Mouse (Mus musculus): ENCODE measurements around the gene Gna11. TPM values are rescaled to one million over a fixed set of nuclear protein-coding genes. Genes with fewer than 3 reads are reported as not detected.

Gna11 gene
- total RNA-seq, 2 experiments from 2014 or later: 79.2 to 84.2 TPM

DNA sequence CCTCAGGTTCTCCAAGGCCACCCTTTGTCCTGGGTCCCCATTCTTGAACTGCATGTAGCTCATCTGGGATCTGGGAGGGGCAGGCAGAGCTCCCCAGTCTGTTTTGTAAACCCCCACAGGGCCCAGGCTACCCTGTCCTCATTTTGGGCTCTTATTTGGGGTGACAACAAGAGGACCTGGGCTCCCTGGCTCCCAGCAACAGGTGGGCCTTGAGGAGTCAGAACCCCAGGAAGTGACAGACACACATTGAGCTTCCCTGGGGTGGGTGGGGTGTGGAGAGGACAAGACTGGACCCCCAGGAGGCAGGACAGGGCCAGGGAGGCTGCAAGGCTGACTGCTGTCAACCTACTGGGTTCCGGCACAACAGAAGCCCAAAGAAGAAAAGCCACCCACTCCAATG lies 1.4 kb downstream of the Gna11 start:
- DNase-seq: no peak

DNA sequence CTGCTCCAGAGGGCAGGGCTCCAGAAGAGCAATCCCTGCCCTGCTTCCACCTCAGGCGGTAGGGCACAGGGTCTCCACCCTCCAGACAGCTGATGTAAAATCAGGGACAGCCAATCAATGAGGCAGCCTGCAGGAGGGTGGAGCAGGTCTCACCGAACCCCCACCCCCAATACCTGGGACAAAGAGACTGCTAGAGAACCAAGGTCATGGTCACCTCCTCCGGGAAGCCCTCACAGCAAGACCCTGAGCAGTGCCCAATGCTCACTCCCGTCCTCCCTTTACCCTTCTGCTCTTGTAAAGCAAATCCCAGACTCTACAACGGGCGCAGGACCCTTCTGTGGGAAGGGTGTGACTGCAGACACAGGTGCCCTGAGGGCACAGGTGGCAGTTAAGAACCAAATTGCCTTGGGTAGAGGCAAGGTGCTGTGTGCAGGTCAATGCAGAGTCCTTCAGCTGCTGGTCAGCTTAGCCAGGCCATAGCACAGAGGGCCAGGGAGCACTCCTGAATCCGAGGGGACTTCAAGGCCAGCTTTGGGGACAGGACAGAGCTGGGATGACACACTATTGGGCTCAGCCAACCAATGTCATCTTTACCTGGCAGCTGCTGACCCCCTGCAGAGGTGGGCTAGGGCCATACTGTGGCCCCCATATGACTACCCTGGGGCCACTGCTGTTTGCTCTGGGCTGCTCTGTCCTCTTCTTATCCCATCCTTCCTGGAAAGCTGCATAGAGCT lies 2.1 kb downstream of the Gna11 start:
- no peak for DNase-seq

DNA sequence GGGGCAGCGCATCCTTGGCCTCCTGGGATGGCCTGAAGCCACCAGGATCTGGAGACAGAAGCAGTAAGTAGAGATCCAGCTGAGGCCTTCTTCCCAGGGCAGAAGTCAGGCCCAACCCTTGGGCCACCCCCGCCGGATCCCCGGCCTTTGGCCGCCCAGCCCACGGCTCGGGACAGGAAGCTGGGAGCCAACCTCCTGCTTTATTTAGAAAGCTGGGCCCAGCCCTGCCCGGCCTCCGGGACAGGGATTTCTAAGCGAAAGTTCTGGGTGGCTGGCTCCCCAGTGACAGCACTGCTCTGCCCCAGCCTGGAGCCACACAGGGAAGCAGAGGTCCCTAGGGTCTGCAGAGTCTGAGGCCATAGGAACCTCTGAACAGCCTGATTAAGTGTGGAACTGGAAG lies 3.2 kb downstream of the Gna11 start:
- peak; percentile 63 to 73 for DNase-seq

- DNase-seq: no peak
Measured at GRCm38 (mm10) chr10:81541363-81541762, 3.6 kb downstream of the Gna11 start.

DNA sequence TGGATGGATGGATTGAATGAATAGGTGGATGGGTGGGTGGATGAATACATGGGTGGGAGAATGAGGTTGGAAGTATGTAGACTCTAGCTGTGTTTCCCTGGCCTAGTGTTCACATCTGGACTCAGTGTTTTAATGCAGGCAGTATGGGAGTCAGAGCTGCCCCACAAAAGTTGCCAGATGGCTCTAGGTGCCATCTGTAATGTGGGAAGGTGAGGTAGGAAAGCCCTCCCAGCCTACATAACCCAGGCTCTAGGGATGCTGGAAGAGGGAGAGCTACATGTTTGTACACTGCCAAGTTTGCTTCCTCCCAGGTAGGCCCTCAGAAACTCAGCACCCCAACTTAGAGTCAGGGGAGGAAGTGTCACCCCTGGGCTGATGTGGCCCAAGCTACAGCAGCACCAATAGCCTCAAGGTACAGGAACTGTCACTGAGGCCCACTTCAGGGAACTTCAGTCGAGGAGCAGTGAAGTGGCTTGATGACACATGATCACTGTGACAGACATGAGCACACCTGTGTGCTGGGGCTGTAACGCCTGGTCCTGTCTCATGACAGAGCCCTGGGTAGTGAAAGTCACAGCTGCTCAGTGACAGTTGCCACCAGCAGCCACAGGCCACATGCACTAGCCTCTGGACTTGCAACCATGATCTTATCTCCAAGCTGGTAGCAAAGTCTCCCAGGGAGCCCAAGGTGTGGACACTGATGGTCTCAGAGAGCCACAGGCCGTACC lies 6.5 kb downstream of the Gna11 start:
- DNase-seq: no peak

DNA sequence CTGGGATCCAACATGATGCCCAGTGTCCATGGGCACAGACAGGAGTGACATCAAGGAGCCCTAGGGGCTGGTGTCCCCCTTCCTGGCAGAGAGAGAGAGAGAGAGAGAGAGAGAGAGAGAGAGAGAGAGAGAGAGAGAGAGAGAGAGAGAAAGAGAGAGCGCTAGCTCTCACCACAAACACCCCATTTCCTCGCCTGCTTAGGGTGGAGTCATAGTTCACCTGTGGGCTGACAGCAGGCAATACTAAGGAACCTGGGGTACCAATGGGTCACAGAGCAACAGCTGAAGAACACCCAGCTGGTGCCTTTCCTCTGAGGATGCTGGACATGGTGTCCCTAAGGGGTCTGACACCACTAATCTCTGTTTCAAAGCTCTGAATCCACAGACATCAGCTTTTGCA lies 7.6 kb downstream of the Gna11 start:
- DNase-seq: no peak

DNA sequence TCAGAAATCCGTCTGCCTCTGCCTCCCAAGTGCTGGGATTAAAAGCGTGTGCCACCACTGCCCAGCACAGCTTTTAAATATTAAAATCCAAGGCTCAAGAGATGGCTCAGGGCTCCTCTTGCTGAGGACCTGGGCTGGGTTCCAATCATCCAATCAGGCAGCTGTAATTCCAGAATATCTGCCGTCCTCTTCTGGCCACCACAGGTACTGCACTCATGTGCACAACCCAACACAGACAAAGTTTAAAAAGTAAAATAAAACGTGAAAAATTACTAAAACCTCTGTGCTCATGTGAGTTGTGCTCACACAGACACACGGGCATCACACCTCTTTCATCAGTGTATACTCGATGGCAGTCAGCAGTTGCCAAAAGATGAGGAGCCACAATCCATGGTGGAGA lies 8.3 kb downstream of the Gna11 start:
- no peak for DNase-seq

DNA sequence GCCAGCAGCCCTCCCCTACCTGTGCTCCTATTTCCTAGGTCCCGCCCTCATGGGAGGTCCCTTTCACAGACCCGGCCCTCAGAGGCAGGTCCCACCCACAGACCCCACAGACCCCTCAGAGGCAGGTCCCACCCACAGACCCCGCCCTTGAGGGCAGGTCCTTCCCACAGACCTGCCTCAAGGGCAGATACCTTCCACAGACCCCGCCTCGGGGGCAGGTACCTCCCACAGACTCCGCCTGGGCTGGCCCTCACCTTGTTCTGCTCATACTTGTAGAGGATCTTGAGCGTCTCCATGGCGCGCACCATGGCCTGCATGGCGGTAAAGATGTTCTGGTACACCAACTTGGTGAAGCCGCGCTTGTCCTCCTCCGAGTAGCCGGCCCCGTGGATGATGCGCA lies 10.2 kb downstream of the Gna11 start:
- no peak for DNase-seq

GRCm38 (mm10) chr10:81526779-81527178 lies 18.2 kb downstream of the Gna11 start:
- peak; percentile 88 to 89 for DNase-seq

DNA sequence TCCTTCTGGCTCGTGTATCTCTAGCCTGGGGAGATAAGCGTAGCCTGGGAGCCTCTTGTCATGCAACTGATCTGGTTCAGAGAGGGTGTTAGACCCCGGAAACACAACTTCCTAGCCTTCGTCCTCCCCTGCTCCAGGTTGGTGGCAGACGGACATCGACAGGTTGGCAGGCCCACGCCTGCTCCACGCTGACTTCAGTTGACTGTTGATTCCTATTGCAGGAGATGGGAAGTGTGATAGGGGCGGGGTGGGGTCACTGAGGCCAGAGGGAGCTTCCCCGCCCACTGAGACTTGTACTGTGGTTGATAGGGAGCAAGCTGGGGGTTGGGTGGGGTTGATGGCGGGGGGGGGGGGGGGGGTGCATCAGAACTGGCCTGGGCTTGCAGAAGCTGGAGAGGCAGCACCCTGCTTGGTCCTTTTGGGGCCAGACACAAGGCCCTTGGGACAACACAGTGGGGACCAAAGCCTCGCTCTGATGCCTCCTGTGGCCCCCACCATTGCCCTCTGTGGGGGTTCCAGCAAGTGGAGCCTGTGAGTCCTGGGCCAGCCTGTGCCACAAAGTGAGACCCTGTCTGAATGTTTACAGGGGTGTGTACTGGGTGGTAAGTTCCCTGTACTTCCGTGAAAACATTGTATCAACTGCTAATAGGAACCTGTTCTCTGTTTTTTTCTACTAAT lies 19.8 kb downstream of the Gna11 start:
- no peak for DNase-seq

GRCm38 (mm10) chr10:81524051-81524605 lies 20.9 kb downstream of the Gna11 start, which contains the start of gene Gna15:
Gene Gna15 (minus strand): TSS chr10:81524225.
- no peak for DNase-seq

DNA sequence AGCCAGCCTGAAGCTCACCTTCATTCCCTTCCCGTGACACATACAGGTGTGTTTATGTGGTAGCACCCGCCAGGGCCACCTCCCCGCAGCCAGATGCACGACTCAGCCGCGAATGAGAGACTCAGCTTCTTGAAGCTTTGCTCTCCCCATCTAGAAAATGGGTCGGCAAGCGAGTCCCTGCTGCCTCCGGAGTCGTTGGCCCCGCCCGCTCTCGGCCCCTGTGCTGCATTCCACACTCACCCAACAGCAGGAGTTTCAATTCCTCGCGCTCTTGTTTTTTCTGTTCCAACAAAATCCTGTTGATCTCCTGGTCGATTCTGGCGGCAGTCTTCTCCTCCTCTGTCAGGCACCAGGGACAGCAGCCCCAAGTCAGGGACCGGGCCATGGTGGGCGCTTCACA lies 21.4 kb downstream of the Gna11 start:
- DNase-seq: no peak

DNA sequence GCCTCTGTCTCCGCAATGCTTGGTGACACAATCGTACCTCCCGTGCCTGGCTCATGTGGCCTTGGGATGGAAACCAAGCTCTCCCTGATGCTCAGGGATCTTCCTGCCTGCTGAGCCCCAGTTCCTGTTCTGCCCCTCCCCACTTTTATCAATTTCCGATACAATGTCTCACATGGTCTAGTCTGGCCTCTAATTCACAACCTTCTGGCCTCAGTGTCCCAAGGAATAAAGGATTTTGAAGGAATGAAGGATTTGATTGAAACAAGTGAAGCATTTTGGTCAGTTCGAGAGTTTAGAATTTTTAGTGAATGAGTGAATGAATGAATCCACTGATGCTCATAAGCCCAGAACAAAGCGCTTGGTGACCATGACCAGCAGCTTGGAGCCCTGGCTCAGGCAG lies 21.8 kb downstream of the Gna11 start:
- no peak for DNase-seq

DNA sequence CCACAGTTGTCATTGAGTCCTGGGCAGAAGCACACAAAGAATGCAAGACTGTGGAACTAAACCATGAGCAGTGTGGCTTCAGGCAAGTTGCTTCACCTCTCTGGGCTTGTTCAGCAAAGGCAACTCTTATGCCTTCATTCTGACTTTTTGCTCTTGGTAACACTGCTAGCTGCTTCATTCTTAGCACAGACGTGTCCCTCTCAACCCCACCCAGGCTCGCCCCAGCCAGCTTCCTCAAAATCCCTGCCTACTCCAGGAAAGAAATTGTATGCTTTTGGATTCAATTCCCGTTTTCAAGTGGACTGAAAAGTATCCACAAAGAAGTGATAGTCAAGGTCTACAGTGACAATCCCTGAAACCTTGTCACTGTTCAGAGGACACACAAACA lies 25.0 kb downstream of the Gna11 start:
- no peak for DNase-seq

- no peak for DNase-seq
Measured at GRCm38 (mm10) chr10:81519227-81519977, 25.6 kb downstream of the Gna11 start.

DNA sequence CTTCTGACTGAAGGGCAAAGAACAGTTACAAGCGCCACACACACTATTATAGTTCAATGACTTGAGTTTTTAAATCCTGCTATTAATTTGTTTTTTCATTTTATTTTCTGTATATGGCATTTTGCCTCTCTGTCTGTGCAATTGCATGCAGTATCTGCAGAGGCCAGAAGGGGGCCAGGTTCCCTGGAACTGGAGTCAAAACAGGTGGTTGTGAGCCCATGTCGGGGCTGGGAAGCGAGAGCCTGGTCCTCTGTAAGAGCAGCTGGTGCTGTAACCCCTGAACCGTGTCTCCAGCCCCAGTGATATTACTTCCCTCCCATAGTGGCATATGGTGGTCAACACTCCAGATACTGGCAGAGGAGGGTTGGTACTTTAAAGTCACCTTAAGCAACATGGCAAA lies 26.4 kb downstream of the Gna11 start:
- DNase-seq: peak; percentile 78 to 83

DNA sequence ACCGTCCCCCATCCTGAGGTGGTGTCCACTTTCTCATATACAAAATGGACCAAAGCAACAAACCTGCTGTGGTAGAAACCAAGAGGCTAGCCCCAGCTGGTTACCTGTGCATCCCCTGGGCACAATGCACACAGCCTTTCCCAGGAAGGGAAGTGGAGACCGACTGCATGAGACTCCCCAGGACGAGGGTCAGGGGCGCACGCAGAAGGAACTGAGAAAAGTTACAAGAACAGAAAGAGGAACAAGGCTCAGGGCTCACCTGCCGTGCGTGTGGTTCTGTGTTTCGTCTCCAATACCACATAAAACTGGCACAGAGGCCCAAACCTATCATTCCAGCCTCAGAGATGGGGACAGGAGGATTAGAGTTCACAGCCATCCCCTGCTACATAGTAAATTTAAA lies 27.8 kb downstream of the Gna11 start:
- no peak for DNase-seq

GRCm38 (mm10) chr10:81513798-81514197 lies 31.2 kb downstream of the Gna11 start:
- DNase-seq: no peak

DNA sequence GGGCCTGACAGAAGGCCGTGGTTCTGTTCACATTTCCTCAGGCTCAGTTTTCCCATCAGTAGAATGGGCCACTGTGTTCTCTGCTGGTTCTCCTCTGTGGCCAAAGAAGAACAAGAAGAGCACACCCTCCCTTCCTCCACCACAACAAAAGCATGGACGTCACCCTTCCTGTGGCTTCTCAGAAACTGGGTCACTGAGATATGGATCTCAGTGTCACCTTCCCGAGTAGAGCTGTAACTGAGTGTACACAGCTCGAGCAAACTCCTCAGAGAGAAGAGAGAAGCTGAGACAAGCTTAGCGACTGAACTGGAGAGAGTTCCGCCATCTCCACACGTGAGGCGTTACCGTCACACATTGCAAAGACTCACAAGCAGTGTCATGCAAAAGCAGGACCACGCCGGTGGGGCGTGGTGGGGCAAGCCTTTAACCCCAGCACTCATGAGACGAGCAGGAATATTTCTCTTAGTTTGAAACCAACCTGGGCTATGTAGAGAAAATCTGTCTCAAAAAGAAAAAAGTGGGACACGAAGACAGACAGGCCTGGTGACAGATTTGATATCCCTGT lies 34.7 kb downstream of the Gna11 start:
- no peak for DNase-seq

- DNase-seq: no peak
Measured at GRCm38 (mm10) chr10:81507691-81508489, 37.1 kb downstream of the Gna11 start.

DNA sequence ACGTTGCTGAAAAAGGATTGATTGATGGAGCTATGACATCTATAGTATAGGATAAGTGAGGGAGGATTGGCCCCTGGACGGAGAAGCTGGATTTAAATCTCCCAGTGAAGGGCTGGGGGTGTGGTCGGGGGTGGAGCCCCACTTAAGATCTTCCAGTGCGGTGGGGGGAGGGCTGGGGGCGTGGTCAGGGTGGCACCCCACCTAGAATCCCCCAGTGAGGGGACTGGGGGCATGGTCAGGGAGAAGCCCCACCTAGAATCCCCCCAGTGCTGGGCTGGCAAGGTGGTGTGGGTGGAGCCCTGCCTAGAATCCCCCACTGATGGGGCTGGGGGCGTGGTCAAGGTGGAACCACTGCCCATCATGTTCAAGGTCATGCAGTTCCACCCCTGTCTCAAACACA lies 37.9 kb downstream of the Gna11 start:
- no peak for DNase-seq

Measured in adrenal gland, postnatal 36 days (tissue).